Mouse (Mus musculus): ENCODE data around the gene Cul9.
"Not testable (repeated sequence)": the region's sequence is repeated elsewhere in the genome, so short reads cannot be mapped to it uniquely, and the experiment has no call there.

Cul9 gene

GRCm38 (mm10) chr17:46545813-46546564 is at the start of gene Cul9:
Cul9 (minus strand) TSS chr17:46546388.
- peak; percentile 82 for DNase-seq (ENCODE audit: low spot score)

GRCm38 (mm10) chr17:46595336-46595735 is 49.1 kb upstream of the Cul9 start:
- no peak for DNase-seq (ENCODE audit: low spot score)

GRCm38 (mm10) chr17:46594606-46595005 is 48.4 kb upstream of the Cul9 start:
- DNase-seq (ENCODE audit: low spot score), result no peak

GRCm38 (mm10) chr17:46593124-46593523 is 46.9 kb upstream of the Cul9 start:
- no peak for DNase-seq (ENCODE audit: low spot score)

GRCm38 (mm10) chr17:46591406-46591805 is 45.2 kb upstream of the Cul9 start:
- no peak for DNase-seq (ENCODE audit: low spot score)

GRCm38 (mm10) chr17:46590439-46590838 is 44.3 kb upstream of the Cul9 start:
- no peak for DNase-seq (ENCODE audit: low spot score)

GRCm38 (mm10) chr17:46589635-46590314 is 43.6 kb upstream of the Cul9 start:
- DNase-seq (ENCODE audit: low spot score), result no peak

GRCm38 (mm10) chr17:46588913-46589312 is 42.7 kb upstream of the Cul9 start:
- DNase-seq (ENCODE audit: low spot score), result no peak

GRCm38 (mm10) chr17:46588173-46588572 is 42.0 kb upstream of the Cul9 start:
- DNase-seq (ENCODE audit: low spot score), result no peak

- DNase-seq (ENCODE audit: low spot score), result no peak
These were observed 40.1 kb upstream of the Cul9 start for GRCm38 (mm10) chr17:46586327-46586726.

GRCm38 (mm10) chr17:46578650-46579049 is 32.5 kb upstream of the Cul9 start:
- DNase-seq (ENCODE audit: low spot score), result no peak

GRCm38 (mm10) chr17:46576070-46576469 is 29.9 kb upstream of the Cul9 start:
- DNase-seq (ENCODE audit: low spot score), result no peak

GRCm38 (mm10) chr17:46574535-46574934 is 28.3 kb upstream of the Cul9 start:
- DNase-seq (ENCODE audit: low spot score), result no peak

GRCm38 (mm10) chr17:46571005-46571404 is 24.8 kb upstream of the Cul9 start:
- DNase-seq (ENCODE audit: low spot score), result no peak

- no peak for DNase-seq (ENCODE audit: low spot score)
These were observed 13.0 kb upstream of the Cul9 start for GRCm38 (mm10) chr17:46559146-46559545.

GRCm38 (mm10) chr17:46558151-46558550 is 12.0 kb upstream of the Cul9 start:
- no peak for DNase-seq (ENCODE audit: low spot score)

- DNase-seq (ENCODE audit: low spot score), result not testable (repeated sequence)
These were observed 11.1 kb upstream of the Cul9 start for GRCm38 (mm10) chr17:46557321-46557720.

- peak; percentile 75 for DNase-seq (ENCODE audit: low spot score)
These were observed 10.4 kb upstream of the Cul9 start for GRCm38 (mm10) chr17:46556584-46556945.

GRCm38 (mm10) chr17:46555673-46556583 is 9.7 kb upstream of the Cul9 start, which contains the start of gene Srf:
Srf (minus strand) TSS chr17:46556175.
- DNase-seq (ENCODE audit: low spot score), result peak; percentile 94

- DNase-seq (ENCODE audit: low spot score), result peak; percentile 70
These were observed 8.9 kb upstream of the Cul9 start for GRCm38 (mm10) chr17:46554977-46555672.

GRCm38 (mm10) chr17:46554646-46554976 is 8.4 kb upstream of the Cul9 start:
- no peak for DNase-seq (ENCODE audit: low spot score)

GRCm38 (mm10) chr17:46553926-46554325 is 7.7 kb upstream of the Cul9 start:
- no peak for DNase-seq (ENCODE audit: low spot score)
